Mouse (Mus musculus): ENCODE measurements around the gene Itpripl1. TPM values are rescaled to one million over a fixed set of nuclear protein-coding genes. Genes with fewer than 3 reads are reported as not detected.

Itpripl1 gene
- total and polyA plus RNA-seq, 3 experiments, result 22.7 to 27.3 TPM; not detected in 1

GRCm38 (mm10) chr2:127133621-127134461 lies 9.4 kb downstream of the Itpripl1 start, which contains the start of gene Ncaph (continued):
- no peak for TF ChIP-seq ZKSCAN1 (IDR thresholded peaks at IDR 0.05; ENCODE audit: low read depth, low read length)
- peak; percentile 75 for TF ChIP-seq HCFC1 (IDR thresholded peaks at IDR 0.05; ENCODE audit: low read depth, low read length)
- no peak for TF ChIP-seq BHLHE40 (IDR thresholded peaks at IDR 0.05; ENCODE audit: borderline replicate concordance, low read depth, low read length)
- TF ChIP-seq ZMIZ1 (IDR thresholded peaks at IDR 0.05; ENCODE audit: low read depth, low read length), result peak; percentile 95
- TF ChIP-seq UBTF (IDR thresholded peaks at IDR 0.05; ENCODE audit: borderline replicate concordance, insufficient read depth, low read depth, low read length), result no peak
- 0 out of 2 replicates have a peak, but pooled peaks have one; percentile 53 for TF ChIP-seq USF1 (IDR thresholded peaks at IDR 0.05; ENCODE audit: low read depth, low read length)
- TF ChIP-seq TAL1 (IDR thresholded peaks at IDR 0.05; ENCODE audit: low read length), result no peak
- TF ChIP-seq MXI1 (IDR thresholded peaks at IDR 0.05; ENCODE audit: low read depth, low read length), result peak; percentile 80
- no peak for TF ChIP-seq ZNF384 (IDR thresholded peaks at IDR 0.05; ENCODE audit: low read depth, low read length)
- no peak for TF ChIP-seq USF2 (IDR thresholded peaks at IDR 0.05; ENCODE audit: borderline replicate concordance in 1 of 2, insufficient read depth in 1 of 2, low read depth in 1 of 2, low read length in 2 of 2)
- peak; percentile 86 to 97 for TF ChIP-seq POLR2A (IDR thresholded peaks at IDR 0.05; ENCODE audit: control insufficient read depth in 1 of 2, insufficient read depth in 1 of 2, low read depth in 1 of 2, low read length in 2 of 2, poor library complexity in 1 of 2)
- no peak for TF ChIP-seq EP300 (IDR thresholded peaks at IDR 0.05; ENCODE audit: low read depth in 1 of 2, low read length in 2 of 2)
- TF ChIP-seq CHD2 (IDR thresholded peaks at IDR 0.05; ENCODE audit: low read length), result peak; percentile 55

GRCm38 (mm10) chr2:127131353-127131752 lies 11.9 kb downstream of the Itpripl1 start:
- TF ChIP-seq ELF1 (IDR thresholded peaks at IDR 0.05; ENCODE audit: low read depth, low read length) (no peak), ZKSCAN1 (IDR thresholded peaks at IDR 0.05; ENCODE audit: low read depth, low read length) (no peak)
- H3K27ac ChIP-seq (ENCODE audit: control insufficient read depth, low read depth, low read length), result no peak overlapping the region
- no peaks in the 10 kb centered on the region for H3K27me3 ChIP-seq (ENCODE audit: control insufficient read depth in 1 of 2, insufficient read depth in 2 of 2, low read length in 2 of 2)
- H3K4me1 ChIP-seq (ENCODE audit: control insufficient read depth in 1 of 2, insufficient read depth in 2 of 2, low read length in 2 of 2), result peaks cover 14 to 29% of the 10 kb centered on the region in 2 experiments
- H3K4me3 ChIP-seq (ENCODE audit: control insufficient read depth in 1 of 2, insufficient read depth in 1 of 2, low read depth in 2 of 2, low read length in 2 of 2), result no peak overlapping the region
- no peak overlapping the region for H3K9ac ChIP-seq (ENCODE audit: control insufficient read depth, low read depth, low read length, poor library complexity, severe bottlenecking)
- H3K36me3 ChIP-seq (ENCODE audit: control insufficient read depth in 1 of 2, insufficient read depth in 2 of 2, low read length in 2 of 2), result peaks cover 2 to 25% of the 10 kb centered on the region in 2 experiments; a peak in 3 of 4 replicates
- H3K79me2 ChIP-seq (ENCODE audit: control insufficient read depth, insufficient read depth, low read length, poor library complexity), result peaks cover 56% of the 10 kb centered on the region
- DNase-seq (ENCODE audit: low read depth, low spot score), result no peak
- H3K9me3 ChIP-seq (replicated peaks; ENCODE audit: insufficient read depth, low read length), result no peaks in the 10 kb centered on the region

- Histone ChIP-seq H3K4me1 (ENCODE audit: control insufficient read depth in 1 of 2, insufficient read depth in 2 of 2, low read length in 2 of 2) (peaks cover 13 to 24% of the 10 kb centered on the region in 2 experiments), H3K9me3 (replicated peaks; ENCODE audit: insufficient read depth, low read length) (no peaks in the 10 kb centered on the region), H3K36me3 (ENCODE audit: control insufficient read depth in 1 of 2, insufficient read depth in 2 of 2, low read length in 2 of 2) (peaks cover 6 to 15% of the 10 kb centered on the region in 2 experiments), H3K27me3 (ENCODE audit: control insufficient read depth in 1 of 2, insufficient read depth in 2 of 2, low read length in 2 of 2) (no peaks in the 10 kb centered on the region), H3K79me2 (ENCODE audit: control insufficient read depth, insufficient read depth, low read length, poor library complexity) (peaks cover 54% of the 10 kb centered on the region), H3K4me3 (ENCODE audit: control insufficient read depth in 1 of 2, insufficient read depth in 1 of 2, low read depth in 2 of 2, low read length in 2 of 2) (no peak overlapping the region), H3K27ac (ENCODE audit: control insufficient read depth, low read depth, low read length) (no peak overlapping the region), H3K9ac (ENCODE audit: control insufficient read depth, low read depth, low read length, poor library complexity, severe bottlenecking) (no peak overlapping the region)
- DNase-seq (ENCODE audit: low read depth, low spot score), result peak; percentile 52
- TF ChIP-seq GATA1 (IDR thresholded peaks at IDR 0.05; ENCODE audit: low read depth, low read length), result no peak
- 0 out of 2 replicates have a peak, but pooled peaks have one; percentile 22 for TF ChIP-seq SIN3A (IDR thresholded peaks at IDR 0.05; ENCODE audit: low read length)
- peak; percentile 8; the same call in 1 of the 2 replicates for TF ChIP-seq ETS1 (IDR thresholded peaks at IDR 0.05; ENCODE audit: low read depth, low read length)
- TF ChIP-seq MAZ (IDR thresholded peaks at IDR 0.05; ENCODE audit: low read depth, low read length), result no peak
Measured at GRCm38 (mm10) chr2:127128926-127129325, 14.3 kb downstream of the Itpripl1 start.
